Mouse (Mus musculus) C2C12 (cell line): Measurements from ENCODE around the gene Pnn.

Experiments used
- CEBPB ChIP-seq: IDR thresholded peaks from one replicate; pipeline ENCODE4 v1.6.1; 2011; ENCODE audit warnings: low read depth, mild to moderate bottlenecking, control low read depth, moderate library complexity
- CTCF ChIP-seq: IDR thresholded peaks from one replicate; pipeline ENCODE4 v1.5.1; 2011; ENCODE audit not compliant: control insufficient read depth, insufficient read depth, insufficient read length
- FOSL1 ChIP-seq: IDR thresholded peaks from one replicate; pipeline ENCODE4 v1.8.0; 2011; ENCODE audit warnings: mild to moderate bottlenecking, low read length; ENCODE audit not compliant: poor library complexity, insufficient read depth, severe bottlenecking
- MYOD1 ChIP-seq: IDR thresholded peaks from one replicate; pipeline ENCODE4 v1.6.1; 2011; ENCODE audit warnings: low read depth; ENCODE audit not compliant: control insufficient read depth, insufficient read length

DNA sequence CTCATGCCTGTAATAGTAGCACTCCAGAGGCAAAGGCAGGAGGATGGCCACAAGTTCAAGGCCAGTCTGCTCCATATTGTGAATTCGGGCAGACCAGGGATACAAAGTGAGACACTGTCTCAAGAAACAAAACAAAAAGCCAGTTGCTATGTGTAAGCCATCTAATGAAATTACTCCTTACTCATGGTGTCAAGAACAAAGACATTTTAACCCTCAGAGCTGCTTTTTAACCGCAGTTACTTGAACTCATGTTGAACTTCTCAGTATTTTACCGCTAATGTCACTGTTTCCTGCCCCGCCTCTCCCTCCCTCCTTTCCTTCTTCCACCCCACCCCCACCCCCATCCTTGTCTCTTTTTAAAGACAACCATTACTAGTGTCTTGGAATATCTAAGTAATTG lies 45.4 kb upstream of the Pnn start:
- TF ChIP-seq CTCF (no peak), FOSL1 (no peak), MYOD1 (no peak), CEBPB (no peak)
